Mouse (Mus musculus) stomach, embryonic 14.5 days (tissue): Measurements from ENCODE around the gene Ttc21a. TPM values are rescaled to one million over a fixed set of nuclear protein-coding genes. Genes with fewer than 3 reads are reported as not detected.

Experiments used
- ATAC-seq: fragments of 200-750 bp; cut with Nextera tagmentation; 2 replicates; pipeline ENCODE4 v1.8.0; 2017; ENCODE audit warnings: low read depth, moderate TSS enrichment; ENCODE audit not compliant: insufficient number of reproducible peaks, insufficient read depth, low FRiP score
- H3K27ac ChIP-seq: fragments of 300-500 bp; sonication (generic); 2 replicates; pipeline ENCODE4 v1.5.1; 2014; ENCODE audit warnings: mild to moderate bottlenecking, low read length, moderate library complexity, mixed read lengths
- H3K27me3 ChIP-seq: fragments of 300-500 bp; sonication (generic); 2 replicates; pipeline ENCODE4 v1.6.1; 2014; ENCODE audit warnings: low read length, control low read depth, mixed read lengths; ENCODE audit not compliant: control insufficient read depth, insufficient read depth
- H3K36me3 ChIP-seq: fragments of 300-500 bp; sonication (generic); 2 replicates; pipeline ENCODE4 v1.6.1; 2014; ENCODE audit warnings: mild to moderate bottlenecking, control low read depth, low read length, moderate library complexity, mixed read lengths; ENCODE audit not compliant: control insufficient read depth, insufficient read depth
- H3K4me1 ChIP-seq: fragments of 300-500 bp; sonication (generic); 2 replicates; pipeline ENCODE4 v1.6.1; 2014; ENCODE audit warnings: low read length, control low read depth, mixed read lengths; ENCODE audit not compliant: control insufficient read depth, insufficient read depth
- H3K4me2 ChIP-seq: fragments of 300-500 bp; sonication (generic); replicated peaks from 2 replicates; pipeline ENCODE4 v1.6.1; 2014; ENCODE audit warnings: low read depth, low read length, control low read depth
- H3K4me3 ChIP-seq: fragments of 300-500 bp; sonication (generic); 2 replicates; pipeline ENCODE4 v1.5.1; 2014; ENCODE audit warnings: low read depth, low read length, control low read depth
- H3K9ac ChIP-seq: fragments of 300-500 bp; sonication (generic); replicated peaks from 2 replicates; pipeline ENCODE4 v1.6.1; 2014; ENCODE audit warnings: low read depth, mild to moderate bottlenecking, control low read depth, low read length, moderate library complexity, mixed read lengths
- H3K9me3 ChIP-seq: fragments of 300-500 bp; sonication (generic); 2 replicates; pipeline ENCODE4 v1.6.1; 2016; ENCODE audit warnings: low read depth, low read length, control low read depth; ENCODE audit not compliant: control insufficient read depth
- WGBS: fragments of 180-500 bp; shearing (Covaris S2); extraction: QIAGEN DNeasy Blood & Tissue Kit; methylation state at CpG from one replicate; pipeline ENCODE4 v1.1.7; 2014; 5-methylcytosine and 5-hydroxymethylcytosine counted together
- polyA plus RNA-seq: library from polyadenylated mRNA; unstranded; fragments of >200 nt; fragmentation: Nextera tagmentation; extraction: Ambion mirVana; gene quantifications from 2 replicates; pipeline ENCODE4 v1.2.1, GENCODE M21; 2014

Gene Ttc21a
- polyA plus RNA-seq, 1 experiment from 2014 or later: 0.09 TPM

GRCm38 (mm10) chr9:119966221-119966910 is 29.0 kb downstream of the Ttc21a start:
- whole genome bisulfite sequencing: 87% methylated on average over 26 of the region's 26 CpGs
- H3K9me3 ChIP-seq: no peaks in the 10 kb centered on the region
- ATAC-seq: no peak

GRCm38 (mm10) chr9:119969811-119970210 is 32.4 kb downstream of the Ttc21a start:
- 83% methylated on average over 7 of the region's 7 CpGs for WGBS
- no peak for ATAC-seq
- H3K9me3 ChIP-seq: no peaks in the 10 kb centered on the region

More at GRCm38 (mm10) chr9:119966221-119966910, 29.0 kb downstream of the Ttc21a start:
- Histone ChIP-seq H3K4me1 (0 out of 2 replicates have a peak, but pooled peaks cover 6% of the 10 kb centered on the region), H3K4me3 (no peak overlapping the region), H3K4me2 (no peak overlapping the region), H3K27ac (no peak overlapping the region), H3K27me3 (no peaks in the 10 kb centered on the region), H3K36me3 (no peaks in the 10 kb centered on the region), H3K9ac (no peak overlapping the region)

GRCm38 (mm10) chr9:119970221-119970620 is 32.8 kb downstream of the Ttc21a start:
- no peaks in the 10 kb centered on the region for H3K27me3 ChIP-seq
- WGBS: 42% methylated on average over 6 of the region's 6 CpGs
- H3K4me2 ChIP-seq: no peak overlapping the region
- H3K9ac ChIP-seq: no peak overlapping the region
- no peak overlapping the region for H3K27ac ChIP-seq
- H3K36me3 ChIP-seq: peaks cover 27% of the 10 kb centered on the region; the same call in 1 of the 2 replicates
- H3K9me3 ChIP-seq: no peaks in the 10 kb centered on the region
- ATAC-seq: no peak
- no peaks in the 10 kb centered on the region for H3K4me1 ChIP-seq
- H3K4me3 ChIP-seq: no peak overlapping the region

More at GRCm38 (mm10) chr9:119969811-119970210, 32.4 kb downstream of the Ttc21a start:
- H3K4me2 ChIP-seq: no peak overlapping the region
- no peak overlapping the region for H3K9ac ChIP-seq
- H3K27ac ChIP-seq: no peak overlapping the region
- peaks cover 27% of the 10 kb centered on the region; the same call in 1 of the 2 replicates for H3K36me3 ChIP-seq
- H3K4me3 ChIP-seq: no peak overlapping the region
- no peaks in the 10 kb centered on the region for H3K4me1 ChIP-seq
- no peaks in the 10 kb centered on the region for H3K27me3 ChIP-seq

GRCm38 (mm10) chr9:119970763-119971656 is 33.6 kb downstream of the Ttc21a start:
- Histone ChIP-seq H3K36me3 (peaks cover 27% of the 10 kb centered on the region; the same call in 1 of the 2 replicates), H3K9me3 (no peaks in the 10 kb centered on the region), H3K27me3 (no peaks in the 10 kb centered on the region), H3K4me1 (no peaks in the 10 kb centered on the region), H3K27ac (no peak overlapping the region), H3K4me2 (no peak overlapping the region), H3K9ac (no peak overlapping the region), H3K4me3 (no peak overlapping the region)
- 83% methylated on average over 7 of the region's 7 CpGs for WGBS
- ATAC-seq: no peak; the same call in 1 of the 2 replicates

GRCm38 (mm10) chr9:119972166-119972565 is 34.8 kb downstream of the Ttc21a start:
- no peak for ATAC-seq
- no peak overlapping the region for H3K4me2 ChIP-seq
- no peaks in the 10 kb centered on the region for H3K27me3 ChIP-seq
- H3K4me1 ChIP-seq: peaks cover 9% of the 10 kb centered on the region; the same call in 1 of the 2 replicates
- no peak overlapping the region for H3K27ac ChIP-seq
- peaks cover 27% of the 10 kb centered on the region; the same call in 1 of the 2 replicates for H3K36me3 ChIP-seq
- WGBS: 97% methylated on average over 10 of the region's 10 CpGs
- H3K4me3 ChIP-seq: no peak overlapping the region
- H3K9ac ChIP-seq: no peak overlapping the region
- H3K9me3 ChIP-seq: no peaks in the 10 kb centered on the region

GRCm38 (mm10) chr9:119972582-119972981 is 35.2 kb downstream of the Ttc21a start:
- Histone ChIP-seq H3K4me3 (no peak overlapping the region), H3K27ac (no peak overlapping the region), H3K9me3 (no peaks in the 10 kb centered on the region), H3K36me3 (peaks cover 27% of the 10 kb centered on the region; the same call in 1 of the 2 replicates), H3K9ac (no peak overlapping the region), H3K27me3 (no peaks in the 10 kb centered on the region), H3K4me2 (no peak overlapping the region), H3K4me1 (peaks cover 14% of the 10 kb centered on the region; the same call in 1 of the 2 replicates)
- WGBS: 88% methylated on average over 12 of the region's 12 CpGs
- ATAC-seq: no peak

GRCm38 (mm10) chr9:119973281-119973680 is 35.9 kb downstream of the Ttc21a start:
- 93% methylated on average over 23 of the region's 23 CpGs for WGBS
- Histone ChIP-seq H3K9me3 (no peaks in the 10 kb centered on the region), H3K27ac (no peak overlapping the region), H3K4me2 (no peak overlapping the region), H3K36me3 (peaks cover 27% of the 10 kb centered on the region; the same call in 1 of the 2 replicates), H3K9ac (no peak overlapping the region), H3K27me3 (no peaks in the 10 kb centered on the region), H3K4me1 (peaks cover 21% of the 10 kb centered on the region), H3K4me3 (no peak overlapping the region)
- ATAC-seq: no peak

- Histone ChIP-seq H3K9me3 (no peaks in the 10 kb centered on the region), H3K27me3 (no peaks in the 10 kb centered on the region), H3K9ac (no peak overlapping the region), H3K27ac (no peak overlapping the region), H3K36me3 (peaks cover 27% of the 10 kb centered on the region; the same call in 1 of the 2 replicates), H3K4me1 (peaks cover 27% of the 10 kb centered on the region), H3K4me2 (no peak overlapping the region), H3K4me3 (no peak overlapping the region)
- no peak for ATAC-seq
- 94% methylated on average over 27 of the region's 27 CpGs for WGBS
These were observed 36.6 kb downstream of the Ttc21a start for GRCm38 (mm10) chr9:119973869-119974520.
